Mouse (Mus musculus) retina, postnatal 7 days (tissue): ENCODE data around the gene Hoxc10.

Experiments used
- DNase-seq: peaks from one replicate; pipeline ENCODE4 v3.0.0-alpha.2; 2012; ENCODE audit warnings: low read depth, low spot score

Gene Hoxc10

DNA sequence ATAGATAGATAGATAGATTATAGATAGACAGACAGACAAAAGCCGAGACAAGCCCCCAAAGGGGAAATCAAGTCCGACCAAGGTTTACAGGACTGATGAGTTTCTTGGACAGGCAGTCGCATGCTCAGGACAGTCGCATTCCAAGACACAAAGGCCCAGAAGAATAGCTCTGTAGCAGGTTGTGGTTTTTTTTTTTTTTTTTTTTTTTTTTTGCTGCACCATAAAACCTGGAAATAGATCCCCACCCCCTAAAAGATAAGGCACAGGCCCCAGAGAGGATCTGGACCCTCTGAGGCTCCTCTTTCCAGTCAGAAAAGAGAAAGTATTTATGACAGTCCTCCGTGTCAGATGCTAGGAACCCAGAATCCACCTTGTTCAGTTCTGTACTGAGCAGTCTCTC lies 21.5 kb downstream of the Hoxc10 start:
- no peak for DNase-seq

DNA sequence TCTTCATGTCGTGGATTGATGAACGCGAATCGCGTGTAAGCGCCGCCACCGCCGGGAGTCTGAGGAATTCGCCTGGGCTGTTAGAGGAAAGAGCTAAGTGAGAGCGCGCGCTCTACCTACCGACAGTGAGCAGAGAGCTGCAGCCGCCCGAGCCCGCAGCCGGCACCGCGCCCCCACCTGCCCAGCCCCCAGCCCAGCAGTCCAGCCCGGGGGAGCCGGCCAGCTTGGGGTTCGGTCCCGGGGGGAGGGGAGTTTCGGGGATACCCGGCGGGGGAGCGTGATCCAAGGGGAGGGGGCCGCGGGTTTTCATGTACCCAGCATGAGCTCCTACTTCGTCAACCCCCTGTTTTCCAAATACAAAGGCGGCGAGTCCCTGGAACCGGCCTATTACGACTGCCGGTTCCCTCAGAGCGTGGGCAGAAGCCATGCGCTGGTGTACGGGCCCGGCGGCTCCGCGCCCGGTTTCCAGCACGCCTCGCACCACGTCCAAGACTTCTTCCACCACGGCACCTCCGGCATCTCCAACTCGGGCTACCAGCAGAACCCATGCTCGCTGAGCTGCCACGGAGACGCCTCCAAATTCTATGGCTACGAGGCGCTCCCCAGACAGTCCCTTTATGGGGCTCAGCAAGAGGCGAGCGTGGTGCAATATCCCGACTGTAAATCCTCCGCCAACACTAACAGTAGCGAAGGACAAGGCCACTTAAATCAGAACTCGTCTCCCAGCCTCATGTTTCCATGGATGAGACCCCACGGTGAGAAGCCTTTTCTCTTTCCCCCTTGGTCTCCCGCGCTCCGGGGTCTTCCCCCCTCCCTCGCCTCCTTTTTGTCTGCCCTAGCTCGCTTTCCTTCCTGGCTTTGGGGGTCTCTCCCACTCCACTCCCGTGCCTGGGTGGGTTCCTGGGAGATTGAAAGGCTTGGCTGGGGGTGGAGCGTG lies 24.1 kb downstream of the Hoxc10 start, which contains the start of gene Hoxc8:
Gene Hoxc8, plus strand, starts transcription at position 147 of the 937 bp plus-strand sequence.
- no peak for DNase-seq

DNA sequence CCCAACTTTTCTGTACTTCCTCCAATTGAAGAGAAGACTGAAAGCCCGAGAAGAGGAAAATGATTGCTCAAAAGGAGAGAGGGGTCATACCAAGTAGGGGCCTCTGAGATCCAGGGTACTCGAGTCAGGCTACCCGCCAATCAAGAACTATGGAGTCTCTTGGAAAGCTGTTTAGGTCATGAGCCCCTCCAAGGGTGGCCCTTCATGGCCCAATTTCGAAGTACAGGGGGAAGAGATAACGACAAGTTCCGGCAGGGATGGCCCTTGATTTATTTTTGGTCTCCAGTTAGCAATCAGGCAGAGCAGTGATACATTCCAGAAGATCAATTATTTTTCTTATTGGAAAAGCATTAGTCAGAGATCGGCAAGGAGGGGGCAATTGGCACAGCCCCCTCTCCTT lies 25.2 kb downstream of the Hoxc10 start:
- DNase-seq = no peak

DNA sequence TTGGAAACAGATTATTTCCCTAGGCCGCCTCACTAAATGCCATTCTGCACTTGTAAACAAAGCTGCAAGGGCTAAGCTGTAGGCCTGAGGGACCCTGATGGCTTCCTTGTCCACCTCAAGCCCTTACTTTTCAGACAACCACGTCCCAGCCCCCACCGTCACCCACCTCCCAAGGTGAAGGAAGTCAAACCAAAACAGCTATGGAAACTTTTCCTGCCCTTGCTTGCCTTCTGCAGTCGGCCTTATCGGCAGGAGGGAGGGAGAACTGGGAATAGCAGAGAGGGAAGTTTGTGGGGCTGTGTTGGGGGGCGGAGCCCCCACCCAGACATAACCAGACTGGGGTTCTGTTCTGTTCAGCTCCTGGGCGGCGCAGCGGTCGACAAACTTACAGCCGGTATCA lies 25.6 kb downstream of the Hoxc10 start:
- no peak for DNase-seq

DNA sequence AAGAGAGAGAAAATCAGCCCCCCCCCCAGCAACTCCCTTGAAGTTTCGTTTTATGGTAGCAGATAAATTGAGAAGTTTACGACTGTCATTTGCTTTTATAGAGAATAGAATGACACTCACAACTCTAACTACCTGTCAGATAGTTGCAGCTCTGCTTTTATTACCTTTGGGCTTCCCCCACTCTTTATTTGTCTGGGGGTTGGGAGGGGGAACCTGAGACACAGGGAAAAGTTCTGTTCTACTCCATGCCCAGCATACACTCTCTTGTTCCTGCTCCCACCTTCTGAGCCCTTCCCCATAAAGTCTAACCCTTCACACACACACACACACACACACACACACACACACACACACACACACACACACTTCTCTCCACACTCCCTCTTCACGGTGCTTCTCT lies 26.3 kb downstream of the Hoxc10 start:
- DNase-seq = no peak

DNA sequence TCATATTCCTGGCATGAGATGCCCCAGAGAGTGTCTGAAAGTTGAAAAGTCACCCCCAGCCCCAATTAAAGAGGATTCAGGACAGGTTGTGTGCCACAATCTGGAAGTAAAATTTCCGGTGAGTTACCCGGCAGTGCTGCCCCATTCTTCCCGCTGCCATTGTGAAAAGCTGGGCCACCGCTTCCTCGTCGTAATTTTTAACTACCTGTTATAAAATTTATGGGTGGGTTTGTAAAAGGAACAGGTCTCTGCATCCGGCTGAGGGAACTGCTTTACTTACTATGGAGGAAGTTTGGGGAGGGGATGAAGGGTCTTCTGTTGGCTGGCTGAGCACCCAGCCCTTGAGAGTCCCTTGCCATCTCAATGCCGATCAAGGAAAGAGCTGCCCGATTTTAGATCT lies 30.0 kb downstream of the Hoxc10 start:
- no peak for DNase-seq

DNA sequence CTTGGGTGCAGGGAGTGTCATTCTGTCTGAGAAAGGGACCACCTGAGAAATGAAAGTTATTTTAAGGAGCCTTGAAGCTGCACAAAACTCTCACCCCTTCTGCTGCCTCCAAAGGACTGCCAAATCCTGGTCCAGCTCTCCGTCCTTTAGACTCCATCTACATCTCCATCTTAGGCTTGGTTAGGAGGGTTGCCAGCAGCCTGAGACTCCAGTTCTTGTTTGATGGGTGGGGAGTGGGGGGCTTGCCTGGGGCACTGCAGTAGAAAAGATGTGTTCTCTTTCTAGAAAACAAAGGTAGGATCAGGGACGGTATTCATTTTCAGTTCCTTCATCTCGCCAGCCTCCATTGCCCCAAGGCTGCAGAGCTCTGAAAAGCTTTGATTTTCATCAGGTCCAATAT lies 30.8 kb downstream of the Hoxc10 start:
- no peak for DNase-seq

DNA sequence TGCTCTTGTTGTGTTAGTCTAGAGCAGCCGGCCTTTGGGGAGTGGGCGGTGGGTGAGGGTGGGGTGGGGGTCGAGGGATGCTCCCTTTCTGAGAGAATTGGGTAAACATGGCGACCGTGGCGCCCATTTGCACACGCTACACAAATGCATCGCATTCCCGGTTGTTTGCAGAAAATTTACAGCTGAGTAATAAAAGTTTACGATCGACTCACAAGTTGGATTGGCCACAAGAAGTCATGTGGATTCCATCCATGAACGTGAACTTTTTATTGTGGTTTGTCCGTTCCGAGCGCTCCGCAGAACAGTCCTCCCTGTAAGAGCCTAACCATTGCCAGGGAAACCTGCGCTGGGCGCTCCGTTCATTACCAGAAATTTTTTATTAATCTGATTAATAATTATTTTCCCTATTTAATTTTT lies 31.4 kb downstream of the Hoxc10 start, which contains the start of gene Hoxc6:
Gene Hoxc6, plus strand, starts transcription at position 319 of the 417 bp plus-strand sequence.
- no peak for DNase-seq

DNA sequence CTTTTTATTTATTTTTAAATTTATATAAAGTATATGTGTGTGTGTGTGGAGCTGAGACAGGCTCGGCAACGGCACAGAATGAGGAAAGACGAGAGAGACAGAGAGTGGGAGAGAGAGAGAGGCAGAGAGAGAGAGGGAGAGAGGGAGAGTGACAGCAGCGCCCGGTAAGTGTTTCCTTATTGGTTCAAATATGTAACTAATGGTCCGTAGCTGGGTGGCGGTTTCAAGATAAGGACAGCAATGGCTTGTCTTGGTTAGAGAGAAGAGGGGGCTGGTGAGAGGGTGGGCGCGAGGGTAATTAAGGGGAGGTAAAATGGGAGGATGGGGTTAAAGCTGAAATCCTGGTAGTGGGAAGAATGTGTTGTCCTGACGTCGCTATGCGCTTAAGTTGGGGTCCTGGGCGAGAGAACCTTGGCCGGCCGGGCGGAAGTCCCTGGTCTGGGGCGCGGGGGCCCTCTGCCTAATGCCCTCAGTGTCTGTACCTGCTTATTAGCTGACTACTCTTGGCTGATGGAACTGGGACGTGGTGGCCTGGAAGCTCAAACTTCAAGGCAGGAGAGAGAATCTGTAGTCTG lies 32.1 kb downstream of the Hoxc10 start:
- no peak for DNase-seq

DNA sequence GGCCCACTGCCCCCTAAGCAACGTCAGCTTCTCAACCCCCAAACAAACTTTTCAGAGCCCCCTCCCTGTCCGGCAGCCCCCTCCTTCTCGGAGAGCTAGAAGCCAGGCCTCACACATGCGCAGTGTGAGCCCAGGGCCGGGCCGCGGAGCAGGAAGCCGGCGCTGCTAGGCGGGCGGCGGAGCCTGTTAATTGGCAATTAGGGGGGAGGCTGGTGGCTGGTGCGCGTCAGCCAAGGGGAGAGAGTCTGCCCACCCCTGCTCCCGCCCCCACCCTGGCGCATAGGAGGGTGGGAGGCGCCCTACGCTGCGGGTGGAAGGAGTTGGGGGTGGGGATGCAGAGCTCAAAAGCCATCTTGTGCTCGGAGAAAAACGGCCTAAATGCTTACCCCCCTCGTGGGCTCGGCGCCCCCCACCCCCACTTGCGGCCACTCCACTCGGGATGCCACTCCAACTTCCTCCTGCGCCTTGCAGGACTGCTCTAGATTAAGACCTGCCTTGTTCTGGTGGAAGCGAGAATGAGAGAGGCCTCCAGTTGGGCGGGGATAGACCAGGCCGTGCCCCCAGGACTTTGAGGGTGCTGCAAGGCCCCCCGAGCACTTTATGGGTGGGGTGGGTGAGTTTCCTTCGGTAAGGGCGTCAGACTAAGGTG lies 32.7 kb downstream of the Hoxc10 start:
- DNase-seq = no peak

DNA sequence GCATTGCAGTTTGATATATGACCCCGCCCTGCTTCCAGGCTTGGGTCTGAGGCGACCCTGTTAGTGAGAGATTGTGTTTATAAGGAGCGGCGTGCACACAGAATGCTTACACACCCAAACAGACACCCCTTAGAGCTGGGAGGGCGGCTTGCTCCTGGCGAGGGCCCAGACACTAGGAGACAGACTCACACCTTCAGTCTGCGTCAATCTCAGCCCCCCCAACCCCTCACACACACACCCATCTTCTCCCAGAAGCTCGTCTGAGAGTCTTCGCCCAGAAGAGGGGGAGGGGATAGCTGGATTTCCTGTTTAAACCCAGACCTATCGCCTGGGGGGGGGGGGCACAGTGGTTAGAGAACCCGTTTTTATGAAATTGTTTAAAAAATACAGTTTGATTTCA lies 33.4 kb downstream of the Hoxc10 start:
- DNase-seq = no peak

DNA sequence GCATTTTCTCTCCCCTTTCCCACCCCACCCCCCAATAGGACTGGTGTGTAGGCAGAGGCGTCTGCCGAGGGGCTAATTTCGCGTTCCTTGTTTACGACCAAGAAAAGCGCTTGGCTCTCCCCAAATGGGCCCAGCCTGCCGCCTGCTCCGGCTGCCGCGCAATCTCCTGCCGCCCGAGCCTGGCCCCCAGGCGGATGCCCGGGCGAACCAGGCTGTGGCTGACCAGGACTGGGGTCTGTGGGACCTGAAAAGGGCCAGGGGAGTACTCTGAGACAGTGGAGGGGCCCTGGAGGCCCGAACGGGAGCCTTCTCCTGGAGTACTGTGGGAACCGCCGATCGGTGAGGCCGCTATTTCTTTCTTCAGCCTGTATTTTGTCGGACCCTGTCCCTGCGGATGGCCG lies 33.9 kb downstream of the Hoxc10 start:
- no peak for DNase-seq

DNA sequence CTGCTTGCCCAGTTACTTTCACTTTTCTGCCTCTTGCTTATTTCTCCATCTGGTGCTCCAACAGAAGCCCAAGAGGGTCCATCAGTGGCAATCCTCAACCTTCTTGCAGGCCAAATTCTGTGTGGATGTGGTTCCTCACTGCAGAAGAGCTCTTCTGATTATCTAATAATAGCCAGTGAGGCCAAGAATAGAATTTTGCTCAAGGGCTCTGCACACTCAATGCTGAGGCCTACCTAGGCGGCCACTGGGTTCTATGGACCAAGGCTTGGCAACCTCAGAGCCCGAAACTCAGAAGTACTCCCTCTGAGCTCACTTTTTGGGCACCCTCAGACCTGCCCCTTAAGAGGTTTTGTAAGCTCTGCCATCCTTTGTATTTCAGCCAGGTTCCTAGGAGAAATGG lies 34.8 kb downstream of the Hoxc10 start:
- DNase-seq = no peak

DNA sequence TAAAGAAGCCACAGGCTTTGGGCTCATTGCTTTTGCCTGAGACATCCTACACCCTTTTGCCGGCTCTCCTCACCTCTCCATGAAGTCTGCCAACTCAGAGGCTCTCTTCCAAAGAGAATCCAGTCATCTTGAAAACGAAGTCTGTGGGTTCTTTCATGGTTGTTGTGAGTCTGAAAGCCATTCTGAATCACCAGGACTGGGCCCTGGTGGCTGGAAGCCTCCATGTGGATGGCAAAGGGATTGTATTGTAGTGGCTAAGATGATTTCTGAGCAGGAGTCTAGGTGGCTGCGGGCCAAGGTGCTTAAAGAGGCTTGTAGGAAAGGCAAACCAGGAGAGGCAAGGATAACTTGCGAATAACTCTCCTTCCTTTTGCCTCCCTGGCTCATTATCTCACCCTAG lies 35.6 kb downstream of the Hoxc10 start:
- DNase-seq = no peak

DNA sequence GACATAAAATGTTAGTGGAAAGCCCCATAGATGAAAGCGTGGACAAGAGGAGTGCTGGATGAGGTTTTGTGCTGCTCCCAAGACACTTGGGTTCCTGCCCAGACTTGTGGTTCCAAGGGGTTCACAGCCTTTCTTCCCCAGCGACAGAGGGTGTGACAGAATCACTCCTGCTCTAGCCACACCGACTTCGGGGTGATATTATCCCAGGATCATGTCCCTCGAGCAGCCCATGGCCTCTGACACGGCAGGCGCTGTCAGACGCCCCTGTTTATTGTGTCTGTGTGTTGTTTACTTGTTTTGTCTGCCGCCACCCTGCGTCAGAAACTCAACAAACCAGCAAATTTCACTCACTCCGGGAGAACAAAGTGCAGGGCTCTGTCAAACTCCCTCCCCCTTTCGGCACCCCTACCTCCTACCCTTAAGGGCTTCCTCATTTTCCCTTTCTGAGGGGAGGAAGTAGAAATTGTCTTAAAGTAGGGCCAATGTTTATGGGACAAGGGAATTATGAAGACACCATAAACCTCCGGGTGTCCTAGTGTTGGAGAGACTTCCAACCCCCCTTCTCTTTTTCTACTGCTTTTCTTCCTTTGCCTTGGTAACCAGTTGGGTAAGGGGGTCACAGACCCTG lies 36.3 kb downstream of the Hoxc10 start:
- no peak for DNase-seq

DNA sequence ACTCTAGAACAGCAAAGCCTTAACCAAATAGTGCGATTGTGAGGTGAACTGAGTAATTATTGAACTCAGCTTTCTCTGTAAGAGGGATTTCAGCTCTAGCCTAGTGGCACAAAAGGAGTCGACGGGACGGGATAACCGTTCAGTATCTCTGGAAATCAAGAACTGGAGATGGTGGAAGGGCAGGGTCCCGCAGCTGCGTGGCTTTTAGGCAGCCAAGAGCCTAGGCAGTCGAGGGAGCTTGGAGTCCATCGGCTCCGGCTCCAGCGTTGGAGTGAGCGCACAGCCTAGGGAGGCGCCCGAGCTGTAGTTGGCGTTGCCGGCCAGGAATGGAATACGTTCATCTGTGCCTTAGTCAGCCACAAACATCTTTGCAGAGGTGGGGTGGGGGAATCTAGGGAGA lies 38.7 kb downstream of the Hoxc10 start:
- no peak for DNase-seq

DNA sequence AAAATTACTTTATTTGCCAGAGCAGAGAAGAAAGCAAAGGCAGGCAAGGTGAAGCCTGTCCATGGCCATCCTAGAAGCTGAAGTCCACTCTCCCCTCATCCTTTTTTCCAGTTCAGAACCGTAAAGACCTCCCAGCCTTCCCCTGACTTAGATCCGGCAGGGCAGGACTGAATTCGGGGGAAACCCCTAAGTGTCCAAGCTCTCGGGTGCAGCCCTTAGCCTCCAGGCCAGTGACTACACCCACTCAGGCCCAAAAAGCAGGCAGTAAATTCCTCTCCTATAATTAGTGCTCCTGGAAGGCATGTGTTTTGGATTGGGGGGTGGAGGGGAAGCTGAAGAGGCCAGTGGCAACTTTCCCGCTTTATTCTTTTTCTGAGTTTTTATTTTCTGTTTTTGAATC lies 39.2 kb downstream of the Hoxc10 start:
- no peak for DNase-seq

DNA sequence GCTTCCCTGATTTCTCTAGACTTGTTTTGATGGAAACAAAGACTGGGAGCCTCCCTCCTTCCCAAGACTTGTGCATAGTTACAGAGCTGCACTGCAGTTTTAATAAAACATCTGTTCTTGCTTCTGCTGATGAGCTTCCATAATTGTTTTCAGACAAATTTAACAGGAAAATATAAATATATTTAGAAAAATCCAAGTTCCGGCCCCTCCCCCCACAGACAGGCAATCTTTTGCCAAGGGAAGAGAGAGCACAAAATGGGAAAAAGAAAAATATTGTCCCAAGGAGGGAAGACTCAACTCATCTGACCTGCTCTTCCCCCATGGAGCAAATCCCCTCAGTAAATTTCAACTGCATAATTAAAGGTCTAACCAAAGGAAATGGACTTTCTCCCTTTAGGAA lies 39.7 kb downstream of the Hoxc10 start:
- DNase-seq = no peak

DNA sequence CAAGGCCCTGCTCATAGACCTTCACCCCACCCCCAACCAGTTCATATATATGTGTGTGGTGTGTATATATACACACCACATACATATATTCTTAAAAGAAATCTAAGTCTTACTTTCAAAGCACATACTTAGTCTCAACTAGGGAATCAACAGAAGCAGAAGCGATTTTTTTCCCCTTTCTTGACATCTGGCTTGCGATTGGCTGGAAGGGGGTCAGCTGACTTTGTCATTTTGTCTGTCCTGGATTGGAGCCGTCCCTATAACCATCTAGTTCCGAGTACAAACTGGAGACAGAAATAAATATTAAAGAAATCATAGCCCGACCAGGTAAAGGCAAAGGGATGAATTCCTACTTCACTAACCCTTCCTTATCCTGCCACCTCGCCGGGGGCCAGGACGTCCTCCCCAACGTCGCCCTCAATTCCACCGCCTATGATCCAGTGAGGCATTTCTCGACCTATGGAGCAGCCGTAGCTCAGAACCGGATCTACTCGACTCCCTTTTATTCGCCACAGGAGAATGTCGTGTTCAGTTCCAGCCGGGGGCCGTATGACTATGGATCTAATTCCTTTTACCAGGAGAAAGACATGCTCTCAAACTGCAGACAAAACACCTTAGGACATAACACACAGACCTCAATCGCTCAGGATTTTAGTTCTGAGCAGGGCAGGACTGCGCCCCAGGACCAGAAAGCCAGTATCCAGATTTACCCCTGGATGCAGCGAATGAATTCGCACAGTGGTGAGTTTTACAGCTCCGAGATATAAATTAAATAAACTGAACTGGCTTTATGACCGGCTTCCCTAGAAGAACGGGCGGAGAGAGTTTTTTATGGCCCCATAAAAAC lies 42.9 kb downstream of the Hoxc10 start:
- DNase-seq = no peak

DNA sequence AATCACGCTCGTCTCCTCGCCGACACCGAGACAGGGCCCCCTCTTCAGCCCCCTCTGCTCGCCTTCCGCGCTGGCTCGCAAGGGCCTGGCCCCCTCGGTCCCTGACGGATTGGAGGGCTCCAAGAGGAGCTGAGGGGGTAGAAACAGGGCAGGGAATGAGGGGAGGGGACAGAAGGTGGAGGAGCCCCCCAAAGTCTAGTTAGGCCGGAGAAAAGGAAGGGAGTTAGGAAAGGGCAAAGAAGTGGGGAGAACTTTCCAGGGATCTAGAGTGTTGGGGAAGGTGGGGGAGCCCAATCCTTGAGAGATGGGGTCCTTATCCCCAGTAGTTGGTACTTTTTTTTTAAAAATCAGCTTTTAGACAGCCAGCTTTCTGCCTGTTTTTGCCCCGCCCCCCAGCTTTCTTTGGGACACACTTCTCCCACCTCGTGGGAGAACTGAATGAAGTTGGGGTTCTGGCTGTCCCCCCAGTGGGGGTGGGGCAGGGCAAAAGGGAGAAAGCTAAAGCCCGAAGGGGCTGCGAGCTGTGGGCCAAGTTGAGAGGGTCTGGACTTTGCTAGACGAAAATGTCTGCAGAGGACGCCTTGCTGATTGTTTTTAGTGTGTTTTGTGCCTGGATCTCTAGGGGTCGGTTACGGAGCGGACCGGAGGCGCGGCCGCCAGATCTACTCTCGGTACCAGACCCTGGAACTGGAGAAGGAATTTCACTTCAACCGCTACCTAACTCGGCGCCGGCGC lies 43.7 kb downstream of the Hoxc10 start:
- DNase-seq = no peak
